Mouse (Mus musculus) skeletal muscle tissue, adult 2 months (tissue): ENCODE measurements around the gene Olfr1180.
"Not testable (repeated sequence)": the region's sequence is repeated elsewhere in the genome, so short reads cannot be mapped to it uniquely, and the experiment has no call there.

ENCODE experiments used
- DNase-seq: peaks from one replicate; pipeline ENCODE4 v3.0.0-alpha.2; 2012; ENCODE audit warnings: low read depth, low spot score

The Olfr1180 gene

GRCm38 (mm10) chr2:88419051-88419450 lies at the start of gene Olfr1180:
Gene Olfr1180 (minus strand): TSS chr2:88419151.
- DNase-seq, result no peak

- DNase-seq, result not testable (repeated sequence)
Measured at GRCm38 (mm10) chr2:88454567-88454966, 35.6 kb upstream of the Olfr1180 start, which contains the start of gene Olfr1183. Gene Olfr1183 (plus strand): TSS chr2:88454867.

GRCm38 (mm10) chr2:88449031-88449430 lies 30.1 kb upstream of the Olfr1180 start, which contains the start of gene Gm13757:
Gene Gm13757 (minus strand): TSS chr2:88449131.
- DNase-seq, result no peak

- no peak for DNase-seq
Measured at GRCm38 (mm10) chr2:88426071-88426470, 7.1 kb upstream of the Olfr1180 start, which contains the start of gene Olfr1181. Gene Olfr1181 (minus strand): TSS chr2:88426171.

GRCm38 (mm10) chr2:88406353-88406752 lies 12.6 kb downstream of the Olfr1180 start, which contains the start of gene Olfr1179:
Gene Olfr1179 (minus strand): TSS chr2:88406453.
- no peak for DNase-seq

GRCm38 (mm10) chr2:88386762-88387161 lies 32.2 kb downstream of the Olfr1180 start, which contains the start of gene Olfr1178:
Gene Olfr1178 (plus strand): TSS chr2:88387062.
- DNase-seq, result no peak
